Mouse (Mus musculus) spleen, embryonic (tissue): Measurements from ENCODE around the gene Olfml2a.

Experiments used
- CTCF ChIA-PET: fragments of 350-600 bp; sonication (Branson Sonifier 250); formaldehyde crosslinking; loops from one replicate; lab custom pipeline; 2022; lab: Charles Lee

Gene Olfml2a

DNA sequence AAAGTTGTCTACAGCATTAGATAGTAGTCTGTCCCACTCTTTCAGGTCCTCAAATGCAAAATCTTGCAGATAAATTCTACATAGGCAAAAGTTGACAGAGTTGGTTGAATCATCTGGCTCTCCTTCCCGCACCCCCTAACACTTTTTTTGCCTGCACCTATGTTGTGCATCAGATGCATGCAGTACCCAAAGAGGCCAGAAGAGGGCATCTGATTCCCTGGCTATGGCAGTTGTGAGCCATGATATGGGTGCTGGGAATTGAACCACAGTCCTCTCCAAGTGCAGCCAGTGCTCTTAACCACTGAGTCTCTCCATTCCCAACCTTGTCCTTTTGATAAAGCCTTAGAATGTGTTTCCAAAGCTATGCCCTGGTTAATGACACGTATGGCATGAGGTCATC lies 51.7 kb downstream of the Olfml2a start:
- CTCF ChIA-PET = no interaction called here

- CTCF ChIA-PET = no interaction called here
Observed at GRCm38 (mm10) chr2:38986580-38986979, 54.8 kb downstream of the Olfml2a start.

- CTCF ChIA-PET = no interaction called here
Observed at GRCm38 (mm10) chr2:38987371-38987770, 55.6 kb downstream of the Olfml2a start.

- CTCF ChIA-PET = no interaction called here
Observed at GRCm38 (mm10) chr2:38987803-38988510, 56.2 kb downstream of the Olfml2a start.

GRCm38 (mm10) chr2:38988929-38989328 lies 57.2 kb downstream of the Olfml2a start:
- CTCF ChIA-PET = no interaction called here

GRCm38 (mm10) chr2:38992004-38992403 lies 60.2 kb downstream of the Olfml2a start:
- CTCF ChIA-PET = interaction anchor here (1.2 kb wide), 1 partner anchor 9 kb away, joined by 3 read pairs; no protein-coding TSS in a partner anchor

DNA sequence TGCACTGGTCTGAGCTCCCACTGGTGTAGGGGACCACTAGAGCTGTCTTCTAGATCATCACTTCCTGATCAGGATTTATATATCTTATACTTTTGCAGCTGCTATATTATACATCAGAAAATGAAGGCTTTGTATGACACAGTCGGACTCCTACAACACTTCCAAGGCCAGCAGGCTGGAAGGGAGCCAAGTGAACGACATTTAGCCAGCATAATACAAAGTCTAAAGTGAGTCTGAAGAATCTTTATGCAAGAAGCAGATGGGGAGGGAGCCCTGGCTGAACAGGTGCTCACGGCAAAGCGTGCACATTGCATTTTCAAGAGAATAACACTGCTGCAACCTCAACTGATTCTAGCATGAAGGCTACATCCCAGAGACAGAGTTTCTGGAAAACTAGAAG lies 60.7 kb downstream of the Olfml2a start:
- CTCF ChIA-PET = interaction anchor here (1.2 kb wide), 1 partner anchor 10 kb away, joined by 3 read pairs; no protein-coding TSS in a partner anchor

DNA sequence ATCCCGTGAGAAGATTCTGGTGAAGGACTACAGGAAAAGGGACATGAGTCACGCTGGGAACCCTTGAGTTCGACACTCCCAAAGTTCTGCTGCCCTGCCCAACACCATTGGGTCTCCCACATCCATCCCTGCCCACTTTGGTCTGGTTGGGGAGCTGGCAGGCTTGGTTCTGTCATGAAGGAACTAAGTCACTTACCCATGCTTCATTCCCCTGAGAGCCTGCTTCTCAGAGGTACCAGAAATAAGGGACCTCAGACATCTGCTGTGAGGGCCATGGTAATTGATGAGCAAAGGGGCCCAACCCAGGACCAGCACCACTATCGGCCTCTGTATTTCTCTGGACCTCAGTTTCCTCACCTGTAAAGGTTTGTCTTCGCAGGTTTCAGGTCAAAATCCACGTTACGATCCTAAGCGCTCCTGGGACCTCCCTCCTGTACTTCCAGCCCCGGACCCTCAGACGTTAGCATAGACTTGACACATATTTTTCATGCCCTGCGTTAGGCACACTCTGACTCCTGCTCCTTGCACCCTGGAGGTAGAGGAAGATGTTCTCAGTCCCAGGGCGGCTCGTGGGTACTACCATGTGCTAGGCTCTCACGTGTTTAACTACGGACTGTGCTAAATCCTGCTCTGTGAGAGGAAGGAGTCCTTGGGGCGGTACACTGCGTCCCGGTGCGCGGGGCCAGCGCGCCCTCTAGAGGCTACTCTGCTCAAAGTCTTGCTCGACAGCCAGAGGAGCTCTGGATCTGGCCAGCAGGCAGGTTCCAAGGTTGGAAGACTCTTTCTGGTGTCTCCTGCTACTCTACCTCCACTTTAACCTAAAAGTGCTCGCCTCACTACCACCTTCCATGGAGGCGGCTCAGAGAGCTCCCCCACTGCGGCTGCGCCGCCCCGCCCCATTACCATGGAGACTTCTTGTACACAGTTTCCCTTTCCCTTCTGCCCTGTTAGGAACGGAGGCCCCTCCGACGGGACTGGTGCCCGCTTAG lies 65.9 kb downstream of the Olfml2a start, which contains the start of gene Wdr38:
TSS of gene Wdr38 (plus strand) at position 91 of the 989 bp plus-strand sequence.
- CTCF ChIA-PET = interaction anchor here (1.1 to 1.6 kb wide), 2 partner anchors 72 to 74 kb away, joined by 3 to 4 read pairs; no protein-coding TSS in a partner anchor

GRCm38 (mm10) chr2:38999381-38999780 lies 67.6 kb downstream of the Olfml2a start:
- CTCF ChIA-PET = no interaction called here

DNA sequence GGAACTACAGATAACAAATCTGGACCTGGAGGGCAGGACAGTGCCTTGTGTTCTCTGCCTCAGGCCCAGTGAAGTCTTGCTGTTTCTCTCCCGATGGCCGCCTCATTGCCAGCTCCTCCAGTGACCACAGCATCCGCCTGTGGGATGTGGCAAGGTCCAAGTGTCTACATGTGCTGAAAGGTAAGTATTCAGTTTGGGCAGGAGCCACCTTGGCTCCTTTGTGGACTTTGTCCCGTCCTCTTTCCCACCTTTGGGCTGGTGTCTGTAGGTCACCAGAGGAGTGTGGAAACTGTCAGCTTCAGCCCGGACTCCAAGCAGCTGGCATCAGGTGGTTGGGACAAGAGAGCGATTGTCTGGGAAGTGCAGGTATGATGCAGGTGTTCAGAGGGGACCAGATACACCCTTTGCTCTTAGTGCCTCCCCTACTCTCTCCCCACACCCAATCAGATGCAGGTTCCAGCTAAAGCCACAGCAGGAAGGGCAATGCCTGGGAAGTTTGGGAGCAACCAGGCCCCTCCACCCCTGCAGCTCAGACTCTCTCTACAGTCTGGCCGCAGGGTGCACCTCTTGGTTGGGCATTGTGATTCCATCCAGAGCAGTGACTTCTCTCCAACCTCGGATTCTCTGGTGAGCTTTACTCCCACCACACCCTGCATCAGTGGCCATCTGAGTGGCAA lies 68.3 kb downstream of the Olfml2a start:
- CTCF ChIA-PET = interaction anchor here (0.9 kb wide), 2 partner anchors 74 to 80 kb away, joined by 3 to 6 read pairs; no protein-coding TSS in a partner anchor

GRCm38 (mm10) chr2:39000587-39000919 lies 68.8 kb downstream of the Olfml2a start:
- CTCF ChIA-PET = interaction anchor here (0.6 to 0.9 kb wide), 3 partner anchors 75 to 197 kb away, joined by 3 to 6 read pairs (median 3); no protein-coding TSS in a partner anchor

DNA sequence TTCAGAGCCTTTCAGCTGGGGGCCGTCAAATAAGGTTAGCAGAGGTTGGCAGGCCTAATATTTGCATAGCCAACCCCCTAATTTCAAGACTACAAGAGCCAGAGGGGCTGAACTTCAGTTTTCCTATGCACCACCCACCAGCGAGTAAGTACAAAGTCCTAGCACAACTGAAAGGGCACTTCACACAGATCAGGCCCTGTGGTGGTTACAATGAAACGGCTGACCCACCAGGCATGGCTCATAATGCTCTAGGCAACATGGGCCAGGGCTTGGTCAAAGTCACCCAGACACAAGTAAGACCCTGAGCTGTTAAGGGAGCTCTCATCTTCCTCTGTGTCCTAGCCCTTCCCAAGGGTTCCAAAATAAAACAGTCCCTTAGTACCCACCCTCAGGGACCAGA lies 70.1 kb downstream of the Olfml2a start:
- CTCF ChIA-PET = no interaction called here

GRCm38 (mm10) chr2:39003106-39003505 lies 71.3 kb downstream of the Olfml2a start:
- CTCF ChIA-PET = no interaction called here

GRCm38 (mm10) chr2:39003512-39003911 lies 71.7 kb downstream of the Olfml2a start:
- CTCF ChIA-PET = no interaction called here

- CTCF ChIA-PET = no interaction called here
Observed at GRCm38 (mm10) chr2:39004372-39004771, 72.6 kb downstream of the Olfml2a start.

- CTCF ChIA-PET = no interaction called here
Observed at GRCm38 (mm10) chr2:39004880-39005435, 73.2 kb downstream of the Olfml2a start, which contains the start of gene Arpc5l. Arpc5l (plus strand) TSS chr2:39005348.

DNA sequence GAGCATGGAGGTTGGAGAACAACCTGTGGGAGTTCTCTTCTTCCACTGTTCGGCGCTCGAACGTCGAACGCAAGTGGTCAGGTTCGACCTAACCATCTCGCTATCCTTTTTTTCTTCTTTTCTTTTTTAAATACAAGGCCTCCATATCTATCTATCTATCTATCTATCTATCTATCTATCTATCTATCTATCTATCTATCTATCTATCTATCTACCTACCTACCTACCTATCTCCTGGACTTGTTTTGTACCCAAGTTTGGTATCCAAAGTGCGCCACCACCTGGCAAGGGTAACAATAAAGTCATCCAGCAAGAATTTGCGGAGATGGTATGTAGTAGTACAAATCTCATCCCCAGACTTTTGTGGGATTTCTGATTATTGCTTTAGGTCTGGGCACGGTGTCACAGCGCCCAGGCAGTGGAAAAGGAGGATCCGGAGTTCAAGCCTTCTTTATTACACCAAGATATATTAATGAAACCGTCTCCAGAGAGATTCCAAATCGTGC lies 73.8 kb downstream of the Olfml2a start, which contains the start of gene Rpl35:
TSS of gene Rpl35 (minus strand) at position 51 of the 506 bp plus-strand sequence.
- CTCF ChIA-PET = interaction anchor here (1.0 kb wide), 1 partner anchor 57 kb away, joined by 4 read pairs; no protein-coding TSS in a partner anchor

GRCm38 (mm10) chr2:39006149-39006730 lies 74.5 kb downstream of the Olfml2a start:
- CTCF ChIA-PET = interaction anchor here (1.0 kb wide), 1 partner anchor 57 kb away, joined by 4 read pairs; no protein-coding TSS in a partner anchor

DNA sequence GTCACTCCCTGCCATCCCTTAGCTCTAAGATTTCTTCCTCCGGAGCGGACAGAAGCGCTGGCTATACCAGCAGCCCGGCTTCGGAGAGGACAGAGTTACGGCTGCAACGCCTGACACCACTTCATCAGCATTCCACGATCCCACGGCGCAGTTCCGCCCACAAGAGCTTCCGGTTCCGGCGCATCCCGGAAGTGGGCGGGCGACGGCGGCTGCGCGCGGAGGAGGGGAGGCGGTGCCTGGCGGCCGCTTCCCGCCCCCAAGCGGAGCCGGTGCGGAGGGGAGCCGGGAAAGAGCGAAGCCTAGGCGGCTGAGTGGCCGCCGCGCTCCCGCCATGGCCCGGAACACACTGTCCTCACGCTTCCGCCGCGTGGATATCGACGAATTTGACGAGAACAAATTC lies 76.1 kb downstream of the Olfml2a start:
- CTCF ChIA-PET = interaction anchor here (0.5 kb wide), 1 partner anchor 60 kb away, joined by 3 read pairs; no protein-coding TSS in a partner anchor

GRCm38 (mm10) chr2:39008350-39008851 lies 76.6 kb downstream of the Olfml2a start:
- CTCF ChIA-PET = interaction anchor here (0.5 kb wide), 1 partner anchor 59 kb away, joined by 3 read pairs; no protein-coding TSS in a partner anchor
